Mouse (Mus musculus) kidney, adult 2 months (tissue): ENCODE measurements at regions not wholly inside any gene's neighbourhood (a gene's known extent, or its start where the extent isn't known, plus 50 kb on each side); places are given as distances from the start of the nearest gene placed in this dataset.

Experiments
- CTCF ChIP-seq: fragments of 200-500 bp; conservative IDR thresholded peaks from 2 replicates; pipeline ENCODE4 v1.5.1; 2011; ENCODE audit warnings: low read depth, mild to moderate bottlenecking, control low read depth, low read length, moderate library complexity, mixed read lengths; ENCODE audit not compliant: insufficient read depth, insufficient read length
- POLR2A ChIP-seq: fragments of 200-500 bp; IDR thresholded peaks from one replicate; pipeline ENCODE4 v1.6.1; 2011; ENCODE audit warnings: low read depth, low read length, control low read depth

GRCm38 (mm10) chr1:137697289-137697688 is 478.2 kb downstream of the Ptprc start:
- TF ChIP-seq CTCF (no peak), POLR2A (no peak)
